Mouse (Mus musculus): ENCODE measurements around the gene Slc26a1.

Gene Slc26a1

GRCm38 (mm10) chr5:108691152-108691551 lies 15.8 kb upstream of the Slc26a1 start:
- DNase-seq (ENCODE audit: low read depth): no peak

- DNase-seq (ENCODE audit: low read depth): no peak
Observed at GRCm38 (mm10) chr5:108689091-108689490, 13.7 kb upstream of the Slc26a1 start.

GRCm38 (mm10) chr5:108680871-108681270 lies 5.5 kb upstream of the Slc26a1 start:
- DNase-seq (ENCODE audit: low read depth): no peak

GRCm38 (mm10) chr5:108679909-108680308 lies 4.5 kb upstream of the Slc26a1 start:
- no peak for DNase-seq (ENCODE audit: low read depth)

GRCm38 (mm10) chr5:108678296-108678854 lies 3.0 kb upstream of the Slc26a1 start:
- no peak for DNase-seq (ENCODE audit: low read depth)

- no peak for DNase-seq (ENCODE audit: low read depth)
Observed at GRCm38 (mm10) chr5:108677605-108678295, 2.4 kb upstream of the Slc26a1 start.

- DNase-seq (ENCODE audit: low read depth): peak; percentile 71
Observed at GRCm38 (mm10) chr5:108676772-108677498, 1.6 kb upstream of the Slc26a1 start.

- no peak for DNase-seq (ENCODE audit: low read depth)
Observed at GRCm38 (mm10) chr5:108674624-108675023, 745 bp downstream of the Slc26a1 start.

- no peak for DNase-seq (ENCODE audit: low read depth)
Observed at GRCm38 (mm10) chr5:108671757-108672156, 3.6 kb downstream of the Slc26a1 start.

GRCm38 (mm10) chr5:108670785-108671184 lies 4.6 kb downstream of the Slc26a1 start:
- DNase-seq (ENCODE audit: low read depth): peak; percentile 82

- no peak for DNase-seq (ENCODE audit: low read depth)
Observed at GRCm38 (mm10) chr5:108669986-108670385, 5.4 kb downstream of the Slc26a1 start.

- peak; percentile 86 for DNase-seq (ENCODE audit: low read depth)
Observed at GRCm38 (mm10) chr5:108668977-108669936, 6.1 kb downstream of the Slc26a1 start, which contains the start of gene Dgkq. Dgkq (minus strand) TSS chr5:108669672.

- DNase-seq (ENCODE audit: low read depth): no peak
Observed at GRCm38 (mm10) chr5:108668387-108668932, 6.9 kb downstream of the Slc26a1 start.

GRCm38 (mm10) chr5:108667370-108667769 lies 8.0 kb downstream of the Slc26a1 start:
- no peak for DNase-seq (ENCODE audit: low read depth)

GRCm38 (mm10) chr5:108665066-108665465 lies 10.3 kb downstream of the Slc26a1 start:
- DNase-seq (ENCODE audit: low read depth): no peak

- DNase-seq (ENCODE audit: low read depth): no peak
Observed at GRCm38 (mm10) chr5:108662772-108663171, 12.6 kb downstream of the Slc26a1 start.

- peak; percentile 91 for DNase-seq (ENCODE audit: low read depth)
Observed at GRCm38 (mm10) chr5:108660632-108661268, 14.6 kb downstream of the Slc26a1 start.

GRCm38 (mm10) chr5:108659698-108660631 lies 15.4 kb downstream of the Slc26a1 start, which contains the start of gene Idua:
Idua (plus strand) TSS chr5:108660331.
- DNase-seq (ENCODE audit: low read depth): no peak

- no peak for DNase-seq (ENCODE audit: low read depth)
Observed at GRCm38 (mm10) chr5:108658611-108659010, 16.8 kb downstream of the Slc26a1 start.

- no peak for DNase-seq (ENCODE audit: low read depth)
Observed at GRCm38 (mm10) chr5:108657406-108657805, 18.0 kb downstream of the Slc26a1 start.

Measured in c-Kit-positive CD71-positive TER-119-negative erythroid progenitor cells, embryonic 14.5 days (primary cell).